Mouse (Mus musculus) adrenal gland, postnatal 25 days (tissue): Measurements from ENCODE around the gene Aldob. TPM values are rescaled to one million over a fixed set of nuclear protein-coding genes. Genes with fewer than 3 reads are reported as not detected.
"Not testable (repeated sequence)": the region's sequence is repeated elsewhere in the genome, so short reads cannot be mapped to it uniquely, and the experiment has no call there.

Experiments used
- DNase-seq: peaks from one replicate; pipeline ENCODE4 v3.0.0; 2021; ENCODE audit warnings: mixed read lengths
- total RNA-seq: library from RNA; stranded (reverse); gene quantifications from 2 replicates; pipeline ENCODE4 v1.2.3, GENCODE M21; 2021

Aldob gene
- total RNA-seq, 1 experiment from 2014 or later, result not detected

DNA sequence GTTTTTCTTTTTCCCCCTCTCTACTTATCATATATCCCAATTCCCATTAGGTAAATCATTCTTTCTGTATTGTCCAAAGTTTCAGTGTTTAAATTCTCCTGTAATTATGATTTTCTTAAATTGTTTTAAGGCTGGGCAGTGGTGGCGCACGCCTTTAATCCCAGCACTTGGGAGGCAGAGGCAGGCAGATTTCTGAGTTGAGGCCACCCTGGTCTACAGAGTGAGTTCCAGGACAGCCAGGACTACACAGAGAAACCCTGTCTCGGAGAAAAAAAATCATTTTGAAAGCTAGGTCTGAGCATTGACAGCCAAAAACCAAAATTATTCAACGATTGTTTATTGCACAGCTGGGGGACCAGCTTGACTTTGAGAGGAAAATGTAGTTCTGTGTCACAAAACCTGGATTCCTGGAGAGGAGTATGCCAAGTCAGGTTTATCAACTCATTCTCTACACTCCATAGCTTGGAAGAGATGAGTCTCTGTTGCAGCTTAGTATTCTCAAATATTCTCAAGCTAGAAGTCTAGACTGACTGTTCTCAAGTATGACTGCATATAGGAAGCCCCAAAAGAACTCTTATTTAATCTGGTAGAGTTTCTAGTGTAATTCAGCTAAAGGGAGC, 13.6 kb downstream of the Aldob start:
- no peak for DNase-seq

DNA sequence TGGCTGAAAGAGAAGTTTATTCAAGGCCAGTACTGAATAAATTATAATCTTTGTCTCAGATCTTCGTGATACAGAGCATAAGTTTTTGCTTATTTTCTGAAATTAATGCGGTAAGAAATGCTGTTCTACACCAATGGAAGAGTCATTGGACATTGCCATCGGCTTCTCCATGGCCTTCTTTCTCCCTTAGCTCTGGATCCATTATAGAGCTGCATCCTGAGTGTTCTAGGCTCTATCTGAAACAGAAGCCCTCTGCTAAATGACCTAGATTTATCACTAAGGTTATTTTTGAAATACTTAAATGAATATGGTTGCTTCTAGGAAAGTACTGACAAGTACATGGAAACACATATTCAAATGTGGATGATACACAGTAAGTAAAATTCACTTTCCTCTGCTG, 14.3 kb downstream of the Aldob start:
- DNase-seq, result no peak

DNA sequence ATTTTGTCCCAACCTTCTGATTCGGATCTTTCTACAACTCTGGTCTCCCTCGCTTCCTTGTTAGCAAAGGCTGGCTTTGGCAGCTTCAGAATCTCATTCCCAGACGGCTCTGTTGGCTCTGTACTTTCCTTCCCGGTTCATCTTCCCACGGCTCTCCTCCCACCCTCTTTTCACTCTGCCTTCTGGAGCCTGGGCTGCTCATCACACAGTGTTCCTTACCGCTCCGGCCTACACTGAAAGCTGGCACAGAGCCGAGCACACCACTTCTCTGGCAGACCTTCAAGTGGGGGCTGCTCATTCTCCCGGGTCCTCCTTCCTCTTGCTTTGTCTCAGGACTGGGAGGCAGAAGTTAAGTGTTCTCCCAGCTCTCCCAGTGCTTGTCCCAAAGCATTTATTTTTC, 26.8 kb downstream of the Aldob start:
- DNase-seq, result no peak

DNA sequence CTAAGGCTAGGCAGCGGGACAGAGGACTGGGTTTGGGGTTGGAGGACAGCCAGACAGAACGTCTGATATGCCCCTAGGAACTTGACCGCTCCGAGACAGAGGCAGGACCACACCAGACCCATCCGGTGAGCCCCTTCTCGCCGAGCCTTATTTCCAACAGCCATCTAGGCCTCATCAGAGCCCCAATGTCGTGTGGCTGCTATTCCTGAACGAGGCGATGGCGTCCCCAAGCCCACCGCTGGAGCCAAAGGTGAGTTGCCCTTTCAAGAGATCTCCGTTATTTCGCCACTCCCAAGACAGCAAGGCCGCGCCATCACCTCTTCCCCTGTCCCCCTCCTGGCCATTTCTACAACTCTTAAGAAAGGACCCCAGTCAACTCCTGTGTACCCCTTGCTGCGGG, 28.0 kb downstream of the Aldob start:
- DNase-seq, result no peak

DNA sequence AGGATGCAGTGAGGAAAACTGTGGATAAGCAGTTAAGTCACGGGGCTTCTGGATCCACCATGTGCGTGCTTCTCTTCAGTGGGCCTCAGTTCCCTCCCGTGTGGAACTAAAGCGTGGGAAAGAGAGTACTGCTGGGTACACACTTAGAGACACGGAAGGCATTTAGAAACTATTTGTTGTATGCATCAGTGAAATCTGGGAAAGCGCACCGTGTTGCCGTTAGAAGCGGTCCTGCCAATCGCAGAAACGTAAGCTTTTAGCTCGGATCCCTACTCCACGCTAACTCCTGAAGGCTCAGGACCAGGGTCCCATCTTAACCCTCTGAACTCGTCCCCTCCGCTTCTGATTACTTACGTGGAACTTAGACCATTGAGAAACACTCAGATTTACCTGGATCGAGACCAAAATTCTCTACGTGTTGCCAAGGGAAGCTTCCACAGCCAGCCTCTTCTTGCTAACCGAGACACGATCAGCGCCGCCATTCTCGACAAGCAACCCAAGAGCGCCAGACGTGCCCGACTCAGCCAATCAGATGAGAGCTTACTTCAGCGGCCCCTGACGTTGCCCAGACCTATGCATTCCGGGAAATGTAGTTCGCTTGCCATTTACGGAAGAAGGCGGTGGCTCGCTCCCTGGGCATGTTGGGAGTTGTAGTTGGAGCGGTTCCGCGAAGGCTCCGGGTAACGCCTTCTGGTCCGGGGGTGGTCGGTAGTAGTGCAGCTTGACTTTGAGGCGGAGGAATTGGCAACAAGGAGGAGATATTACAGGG, 28.6 kb downstream of the Aldob start, which contains the start of the genes Mrpl50 and Zfp189:
Gene Mrpl50 (minus strand): TSS at position 522 of the 769 bp plus-strand sequence.
Gene Zfp189 (plus strand): TSS at position 605 of the 769 bp plus-strand sequence.
- DNase-seq, result peak; percentile 86

DNA sequence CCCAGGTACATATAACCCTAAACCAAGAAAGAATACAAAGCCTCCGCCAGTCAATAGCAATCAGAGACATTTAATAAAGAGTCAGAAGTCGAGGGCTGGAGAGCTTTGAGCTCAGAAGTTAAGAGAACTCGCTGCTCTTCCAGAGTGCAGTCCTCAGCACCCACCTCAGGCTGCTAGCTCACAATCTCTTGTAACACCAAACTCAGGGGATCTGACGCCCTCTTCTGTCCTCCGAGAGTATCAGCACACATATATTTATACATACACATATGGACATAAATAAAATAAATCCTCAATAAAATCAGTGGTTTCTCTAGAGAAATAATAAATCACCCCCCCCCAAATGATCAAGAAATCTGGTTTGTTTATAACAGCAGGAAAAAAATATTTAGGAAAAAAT, 29.9 kb downstream of the Aldob start:
- DNase-seq, result no peak

DNA sequence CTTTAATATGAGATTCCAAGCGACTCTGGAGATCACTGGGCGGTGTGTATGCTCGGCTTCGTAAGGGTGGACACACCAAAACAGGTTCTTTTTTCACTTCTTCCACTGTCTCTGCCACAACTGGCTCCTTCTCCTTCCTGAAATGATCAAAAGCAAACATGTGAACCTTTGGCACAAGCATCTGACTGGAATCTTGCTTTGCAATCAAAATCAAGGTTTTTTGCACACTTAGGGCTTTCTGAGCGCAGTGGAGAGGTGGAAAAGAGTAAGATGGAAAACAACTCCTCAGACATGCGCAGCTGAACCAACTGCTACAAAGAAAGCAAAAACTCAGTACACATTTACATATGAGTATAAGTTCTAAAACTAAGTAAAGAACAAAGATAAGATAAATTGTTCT, 34.9 kb downstream of the Aldob start:
- DNase-seq, result no peak

DNA sequence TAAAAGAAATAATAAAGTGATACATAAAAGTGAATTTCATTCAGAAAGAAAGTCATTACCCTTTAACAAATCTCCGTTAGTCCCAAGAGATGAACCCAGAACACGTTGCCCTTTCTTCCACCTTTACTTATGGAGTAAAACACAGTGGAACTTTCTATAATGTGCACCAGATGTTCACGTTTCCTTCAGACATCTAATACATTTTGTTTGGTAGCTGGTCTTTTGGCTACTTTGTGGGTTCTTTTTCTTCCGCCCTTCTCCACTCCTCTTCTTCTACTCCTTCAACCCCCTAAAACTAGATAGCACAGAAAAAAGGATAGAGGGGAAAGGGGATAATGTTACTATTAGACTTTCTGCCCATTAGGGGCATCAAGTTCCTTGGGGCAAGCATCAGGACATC, 36.7 kb downstream of the Aldob start:
- no peak for DNase-seq

DNA sequence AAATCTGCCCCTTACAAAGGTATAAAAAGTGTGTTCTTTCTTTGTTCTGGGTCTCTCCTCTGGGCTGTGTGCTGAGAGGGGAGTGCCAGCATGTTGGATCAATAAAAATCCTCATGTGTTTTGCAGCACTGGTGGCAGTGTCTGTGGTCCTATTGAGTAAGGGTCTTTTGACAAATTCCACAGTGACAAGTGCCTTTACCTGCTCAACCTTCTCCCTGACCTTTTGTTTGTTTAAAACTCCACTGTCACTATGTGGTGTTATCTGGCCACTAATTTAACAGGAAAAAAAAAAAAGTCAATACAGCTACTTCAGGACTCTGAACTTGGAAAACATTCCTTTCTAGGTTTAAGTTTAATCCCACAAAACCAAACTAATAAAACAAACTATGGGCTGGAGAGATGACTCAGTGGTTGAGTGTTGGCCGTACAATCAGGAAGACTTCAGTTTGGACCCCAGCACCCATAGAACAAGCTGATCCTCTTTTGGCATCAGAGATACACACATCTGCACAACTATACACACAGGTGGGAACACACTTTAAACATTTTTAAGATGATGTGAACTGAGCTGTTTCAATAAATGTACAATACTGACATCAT, 39.0 kb downstream of the Aldob start:
- DNase-seq, result not testable (repeated sequence)

DNA sequence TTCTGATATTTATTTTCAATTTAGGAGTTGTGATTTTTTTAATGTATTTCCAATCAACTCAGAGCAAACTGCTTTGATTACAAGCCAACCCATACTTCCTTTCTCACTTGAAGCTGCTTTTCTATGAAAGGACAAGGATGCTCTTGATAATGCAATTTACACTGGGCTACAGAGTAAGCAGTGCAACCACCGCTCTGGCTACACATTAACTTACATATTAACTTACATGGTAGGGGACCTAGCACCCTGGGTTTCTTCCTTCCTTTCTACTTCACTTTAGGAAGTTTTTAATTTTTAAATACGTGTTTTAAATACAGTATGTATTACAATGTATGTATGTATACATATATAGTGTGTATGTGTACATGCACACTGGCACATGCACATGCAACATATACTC, 40.2 kb downstream of the Aldob start:
- DNase-seq, result no peak

DNA sequence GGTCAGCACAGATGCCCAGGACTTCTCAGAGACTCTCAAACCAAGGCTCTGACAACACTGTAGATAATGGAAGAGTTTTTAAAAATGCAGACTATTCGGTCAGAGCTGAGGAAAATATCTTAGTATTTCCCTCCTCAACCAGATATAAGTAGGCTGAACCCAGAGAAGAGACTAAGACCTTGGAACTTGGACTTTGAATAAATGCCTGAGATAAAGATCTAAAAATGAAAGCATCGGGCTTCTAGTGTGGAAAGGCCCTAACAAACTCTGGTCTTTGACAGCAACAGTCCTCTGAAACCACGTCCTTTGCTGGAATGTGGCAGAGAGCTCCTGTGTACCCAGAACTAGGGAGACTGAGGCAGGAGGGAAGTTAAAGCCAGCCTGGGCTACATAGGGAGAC, 43.0 kb downstream of the Aldob start, which contains the start of gene Baat:
Gene Baat (minus strand): TSS at position 172 of the 400 bp plus-strand sequence.
- no peak for DNase-seq

DNA sequence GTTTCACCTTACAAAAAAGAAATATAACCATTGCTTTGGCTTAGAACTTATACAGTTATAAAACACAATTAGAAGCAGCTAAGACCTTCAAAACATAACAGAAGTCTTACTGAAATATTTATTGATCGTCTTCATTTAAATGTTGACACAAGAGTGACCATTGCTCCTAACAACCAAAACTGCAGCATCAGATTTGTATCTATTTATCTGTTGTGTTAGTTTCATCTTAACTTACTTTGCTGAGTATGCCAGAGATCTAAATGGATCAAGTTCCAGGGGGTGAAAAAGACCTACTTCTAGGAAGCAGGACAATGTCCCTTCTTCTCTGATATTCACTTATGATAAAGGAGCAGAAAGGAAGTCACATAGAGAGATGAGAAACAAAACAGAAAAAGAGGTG, 45.8 kb downstream of the Aldob start:
- no peak for DNase-seq

Other genes with a start within 250 kb of the Aldob start
- not detected in 2 replicates for gene Acnat2, start 141.4 kb downstream of the Aldob start, total RNA-seq
- 2.9 and 3.0 TPM in 2 replicates for gene Acnat1, start 75.6 kb downstream of the Aldob start, total RNA-seq
- gene Baat, start 43.0 kb downstream of the Aldob start, total RNA-seq, result 0.21 and 2.7 TPM in 2 replicates
- 41.4 and 41.8 TPM in 2 replicates for gene Mrpl50, start 28.5 kb downstream of the Aldob start, total RNA-seq
- 6.9 and 7.7 TPM in 2 replicates for gene Zfp189, start 28.4 kb downstream of the Aldob start, total RNA-seq
- 5.9 and 9.0 TPM in 2 replicates for gene Tmem246, start 48.3 kb upstream of the Aldob start, total RNA-seq
- 51.6 and 53.0 TPM in 2 replicates for gene Rnf20, start 82.5 kb upstream of the Aldob start, total RNA-seq
- not detected in 2 replicates for gene Ppp3r2, start 132.5 kb upstream of the Aldob start, total RNA-seq